Mouse (Mus musculus) liver (tissue): ENCODE results near the gene Rtn4rl1.
A peak's percentile ranks its signal among the peaks of the same experiment; 100 is the strongest.

Experiments used
- DNase-seq: peaks from one replicate; pipeline ENCODE4 v3.0.0-alpha.2; 2020; ENCODE audit warnings: mixed read lengths

Gene Rtn4rl1

GRCm38 (mm10) chr11:75214081-75214950 lies 20.7 kb downstream of the Rtn4rl1 start:
- DNase-seq, result no peak

GRCm38 (mm10) chr11:75220115-75220514 lies 26.5 kb downstream of the Rtn4rl1 start:
- no peak for DNase-seq

GRCm38 (mm10) chr11:75220517-75221145 lies 27.0 kb downstream of the Rtn4rl1 start:
- DNase-seq, result no peak

- no peak for DNase-seq
Measured at GRCm38 (mm10) chr11:75224062-75224461, 30.5 kb downstream of the Rtn4rl1 start.

GRCm38 (mm10) chr11:75224835-75225234 lies 31.3 kb downstream of the Rtn4rl1 start:
- no peak for DNase-seq

- no peak for DNase-seq
Measured at GRCm38 (mm10) chr11:75227632-75228031, 34.0 kb downstream of the Rtn4rl1 start.

GRCm38 (mm10) chr11:75229289-75229688 lies 35.7 kb downstream of the Rtn4rl1 start:
- DNase-seq, result no peak

GRCm38 (mm10) chr11:75230272-75230760 lies 36.7 kb downstream of the Rtn4rl1 start:
- DNase-seq, result no peak

- DNase-seq, result peak; percentile 86
Measured at GRCm38 (mm10) chr11:75231756-75232155, 38.2 kb downstream of the Rtn4rl1 start.

- DNase-seq, result no peak
Measured at GRCm38 (mm10) chr11:75232434-75232833, 38.9 kb downstream of the Rtn4rl1 start.

- peak; percentile 88 for DNase-seq
Measured at GRCm38 (mm10) chr11:75234745-75235144, 41.2 kb downstream of the Rtn4rl1 start.

- peak; percentile 43 for DNase-seq
Measured at GRCm38 (mm10) chr11:75240158-75240934, 46.8 kb downstream of the Rtn4rl1 start.

- DNase-seq, result no peak
Measured at GRCm38 (mm10) chr11:75242710-75243255, 49.2 kb downstream of the Rtn4rl1 start.

GRCm38 (mm10) chr11:75244368-75245275 lies 51.0 kb downstream of the Rtn4rl1 start:
- DNase-seq, result no peak

- DNase-seq, result peak; percentile 49
Measured at GRCm38 (mm10) chr11:75245372-75246330, 52.1 kb downstream of the Rtn4rl1 start.

- DNase-seq, result no peak
Measured at GRCm38 (mm10) chr11:75246589-75246988, 53.0 kb downstream of the Rtn4rl1 start.

GRCm38 (mm10) chr11:75247137-75247730 lies 53.7 kb downstream of the Rtn4rl1 start:
- DNase-seq, result no peak

GRCm38 (mm10) chr11:75249588-75249987 lies 56.0 kb downstream of the Rtn4rl1 start:
- DNase-seq, result no peak

GRCm38 (mm10) chr11:75251006-75251512 lies 57.5 kb downstream of the Rtn4rl1 start:
- no peak for DNase-seq

GRCm38 (mm10) chr11:75251557-75252070 lies 58.0 kb downstream of the Rtn4rl1 start:
- DNase-seq, result no peak
